Mouse (Mus musculus) spleen, embryonic (tissue): ENCODE results near the gene Rdh7.
"Not testable (repeated sequence)": the region's sequence is repeated elsewhere in the genome, so short reads cannot be mapped to it uniquely, and the experiment has no call there.

ENCODE experiments used
- CTCF ChIA-PET: fragments of 350-600 bp; sonication (Branson Sonifier 250); formaldehyde crosslinking; loops from one replicate; lab custom pipeline; 2022; lab: Charles Lee

Rdh7 gene

GRCm38 (mm10) chr10:127893163-127894022, 4.8 kb upstream of the Rdh7 start:
- CTCF ChIA-PET = not testable (repeated sequence)

- CTCF ChIA-PET = no interaction called here
These were observed 2.9 kb upstream of the Rdh7 start for GRCm38 (mm10) chr10:127891481-127891880.

GRCm38 (mm10) chr10:127886971-127887370, 1.6 kb downstream of the Rdh7 start:
- CTCF ChIA-PET = no interaction called here

DNA sequence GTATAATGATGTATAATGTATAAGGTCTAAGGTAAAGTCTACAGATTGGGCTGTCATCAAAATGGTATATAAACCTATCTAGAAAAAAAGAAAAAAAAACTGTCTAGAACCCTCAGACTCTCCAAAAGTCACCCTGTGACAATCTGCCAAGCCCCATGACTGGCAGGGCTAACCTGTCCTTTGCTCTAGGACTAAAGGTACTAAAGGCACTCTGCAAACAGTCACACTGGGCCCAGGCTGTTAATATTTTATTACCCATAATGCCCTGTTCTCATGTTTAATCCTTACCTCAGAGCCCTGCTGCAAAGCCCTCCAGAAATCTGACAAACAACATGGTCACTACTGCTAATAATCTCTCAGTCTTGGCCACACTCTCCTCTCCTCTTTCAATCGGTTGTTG, 2.1 kb downstream of the Rdh7 start:
- CTCF ChIA-PET = no interaction called here

DNA sequence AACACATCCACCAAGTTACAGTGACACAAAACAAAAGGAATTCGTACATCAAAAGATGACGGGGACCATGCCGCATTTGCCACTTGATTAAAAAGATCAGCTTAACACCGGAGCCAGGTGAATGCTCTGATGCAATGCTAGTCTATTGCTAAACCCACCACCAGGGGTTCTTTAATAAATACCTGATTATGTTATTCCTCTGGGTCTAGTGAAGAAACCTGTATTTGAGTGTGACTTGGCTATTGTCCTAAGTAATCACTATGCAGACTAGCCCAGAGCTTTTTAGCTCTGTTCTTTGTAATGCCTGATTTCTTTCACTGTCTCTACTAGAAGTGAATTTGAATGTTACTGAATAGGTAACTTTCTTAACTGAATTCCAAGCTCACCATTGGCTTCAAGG, 7.6 kb downstream of the Rdh7 start:
- CTCF ChIA-PET = no interaction called here

DNA sequence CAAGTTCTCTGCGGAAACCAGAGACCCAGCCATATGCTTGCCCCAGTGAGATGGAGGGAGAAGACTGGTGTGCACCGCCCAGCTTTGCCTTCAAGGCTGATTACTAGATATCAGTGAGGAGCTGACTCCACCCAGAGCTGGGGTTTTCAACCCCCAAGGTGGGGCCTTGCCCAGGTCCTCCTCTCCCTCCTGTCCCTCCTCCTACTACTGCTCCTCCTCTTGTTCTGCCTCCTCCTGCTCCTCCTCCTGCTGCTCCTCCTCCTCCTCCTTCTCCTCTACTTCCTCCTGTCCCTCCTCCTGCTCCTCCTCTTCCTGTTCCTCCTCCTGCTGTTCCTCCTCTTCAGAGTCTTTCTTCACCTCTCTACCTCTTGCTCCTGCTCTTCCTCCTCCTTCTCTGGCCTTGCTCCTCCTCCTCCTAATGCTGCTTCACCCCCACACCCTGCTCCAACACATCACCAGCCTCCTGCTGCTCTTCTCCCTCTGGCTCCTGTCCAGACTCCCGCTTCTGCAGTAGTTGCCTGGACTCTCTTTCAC, 9.4 kb downstream of the Rdh7 start:
- CTCF ChIA-PET = no interaction called here

DNA sequence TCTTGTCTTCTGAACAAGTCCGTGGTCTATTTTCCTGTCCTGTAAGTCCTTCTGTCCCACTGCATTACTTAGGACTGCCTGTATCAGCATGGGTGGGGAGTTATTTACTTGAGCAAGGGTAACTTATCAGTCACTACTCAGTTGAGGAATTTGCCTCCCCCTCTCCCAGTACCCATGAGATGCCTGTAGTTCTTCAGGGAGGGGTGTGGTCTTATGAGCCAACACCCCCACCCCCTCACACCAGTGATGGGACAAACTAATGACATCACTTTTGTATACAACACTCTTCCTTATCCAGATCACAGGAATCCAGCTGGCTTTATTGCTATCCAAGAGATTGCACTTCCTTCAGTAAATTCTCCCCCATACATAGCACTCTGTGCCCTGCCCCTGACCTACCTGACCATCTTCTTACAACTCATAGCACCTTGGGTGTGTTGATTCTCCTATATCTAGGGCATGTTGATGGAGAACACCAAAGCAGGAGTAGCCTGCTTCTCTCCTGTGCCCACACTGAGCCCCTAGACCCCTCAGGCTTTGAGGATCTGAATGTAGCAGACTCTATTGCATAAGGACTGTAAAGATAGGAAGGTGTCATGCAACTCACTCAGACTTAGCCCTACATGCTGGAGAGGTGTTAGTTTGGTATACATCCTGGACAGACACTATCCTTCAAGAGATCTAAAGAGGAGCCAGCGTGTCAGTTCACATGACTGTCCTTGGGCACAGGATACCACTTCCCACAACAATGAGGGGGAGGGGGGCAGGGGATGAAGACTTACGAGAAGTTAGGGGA, 10.2 kb downstream of the Rdh7 start:
- CTCF ChIA-PET = no interaction called here

DNA sequence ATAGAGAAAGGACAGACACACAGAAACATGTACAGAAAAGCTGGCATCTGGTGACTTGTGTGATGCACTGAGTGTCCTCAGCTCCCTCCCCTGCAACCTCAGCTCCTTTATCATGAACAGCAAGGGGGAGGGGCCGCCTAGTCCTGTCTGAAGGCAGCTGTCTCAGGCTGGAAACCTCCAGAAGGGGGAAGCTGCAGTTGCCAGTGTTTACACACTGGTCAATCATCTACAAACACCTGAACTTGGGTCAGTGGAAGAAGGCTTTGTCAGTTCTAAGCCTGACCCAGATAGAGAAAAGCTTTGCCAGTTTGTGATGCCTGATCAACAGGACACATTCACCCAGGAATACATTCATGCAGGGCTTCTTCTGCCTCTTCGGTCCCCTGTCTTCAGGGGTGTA, 10.9 kb downstream of the Rdh7 start:
- CTCF ChIA-PET = no interaction called here

DNA sequence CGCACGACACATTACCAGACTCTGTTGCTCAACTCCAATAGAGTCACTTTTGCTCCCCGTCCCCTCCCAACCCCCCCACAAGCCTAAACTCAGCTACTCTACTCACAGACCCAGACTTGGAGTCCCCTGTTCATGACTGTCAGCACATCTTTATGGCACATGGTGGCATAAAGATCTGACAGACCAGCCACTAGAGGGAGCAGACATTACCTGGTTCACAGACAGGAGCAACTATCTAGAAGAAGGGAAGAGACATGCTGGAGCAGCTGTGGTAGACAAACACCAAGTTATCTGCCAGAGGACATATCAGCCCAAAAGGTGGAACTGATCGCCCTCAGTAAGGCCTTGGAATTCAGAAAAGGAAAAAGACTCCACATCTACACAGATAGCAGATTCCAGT, 16.1 kb downstream of the Rdh7 start:
- CTCF ChIA-PET = no interaction called here

DNA sequence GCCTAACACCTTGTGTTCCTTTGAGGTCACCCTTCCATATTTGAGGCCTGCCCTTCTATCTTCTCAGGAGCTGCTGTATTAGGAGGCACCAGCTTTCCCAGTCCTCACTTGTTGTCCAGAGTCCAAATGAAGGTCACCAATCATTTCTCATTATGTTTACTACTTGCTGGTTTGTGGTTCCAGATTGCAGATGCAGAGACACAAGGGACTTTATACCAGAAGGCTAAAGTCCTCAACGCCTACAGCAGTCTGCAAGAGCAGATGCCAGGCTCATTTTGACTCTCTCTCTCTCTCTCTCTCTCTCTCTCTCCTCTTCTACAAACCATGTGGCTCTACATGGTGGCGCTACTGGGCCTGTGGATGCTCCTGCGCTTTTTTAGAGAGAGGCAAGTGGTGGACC, 22.4 kb downstream of the Rdh7 start, which contains the start of gene Rdh16f2:
Gene Rdh16f2, plus strand, starts transcription at position 243 of the 400 bp plus-strand sequence.
- CTCF ChIA-PET = no interaction called here

DNA sequence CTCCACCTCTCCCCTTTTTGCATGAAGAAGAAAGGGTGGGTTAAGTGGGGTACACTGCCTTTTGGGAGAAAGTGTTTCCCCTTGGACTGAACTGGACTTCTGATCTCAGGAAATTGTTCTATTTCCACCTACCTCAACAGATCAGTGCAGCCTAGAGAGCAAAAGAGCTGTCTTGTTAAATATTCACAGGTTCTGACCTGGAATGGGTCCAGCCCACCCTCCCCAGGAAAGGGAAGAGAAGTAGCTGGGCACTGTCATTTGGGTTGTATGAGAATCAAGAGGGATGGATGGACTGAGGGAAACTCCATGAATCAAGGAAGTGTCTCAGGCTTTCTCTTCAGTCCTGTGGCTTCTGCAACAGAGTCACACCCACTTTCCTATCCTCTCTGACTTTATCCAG, 23.7 kb downstream of the Rdh7 start:
- CTCF ChIA-PET = no interaction called here

GRCm38 (mm10) chr10:127856376-127856775, 32.2 kb downstream of the Rdh7 start:
- CTCF ChIA-PET = no interaction called here

GRCm38 (mm10) chr10:127849628-127850027, 39.0 kb downstream of the Rdh7 start, which contains the start of gene Rdh19:
Gene Rdh19 (plus strand): TSS chr10:127849928.
- CTCF ChIA-PET = no interaction called here

- CTCF ChIA-PET = no interaction called here
These were observed 40.5 kb downstream of the Rdh7 start for GRCm38 (mm10) chr10:127848089-127848488.

DNA sequence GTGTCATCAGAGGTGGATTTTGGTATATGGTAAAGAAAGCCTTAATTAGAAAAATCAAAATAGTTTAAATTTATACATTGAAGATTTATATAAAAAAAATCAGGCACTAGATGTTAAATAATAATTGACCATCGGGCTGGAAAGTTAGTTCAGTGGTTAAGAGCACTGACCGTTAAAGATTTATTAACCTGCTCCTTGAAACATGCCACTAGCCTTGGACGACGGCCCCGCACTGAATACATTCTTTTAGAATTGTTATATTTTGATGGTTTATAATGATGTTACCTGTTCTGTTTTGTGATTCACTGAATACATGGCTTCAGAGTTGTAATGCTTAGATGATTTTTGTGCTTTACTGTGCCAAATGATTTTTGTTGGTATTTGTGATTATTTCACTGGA, 42.7 kb downstream of the Rdh7 start:
- CTCF ChIA-PET = not testable (repeated sequence)

DNA sequence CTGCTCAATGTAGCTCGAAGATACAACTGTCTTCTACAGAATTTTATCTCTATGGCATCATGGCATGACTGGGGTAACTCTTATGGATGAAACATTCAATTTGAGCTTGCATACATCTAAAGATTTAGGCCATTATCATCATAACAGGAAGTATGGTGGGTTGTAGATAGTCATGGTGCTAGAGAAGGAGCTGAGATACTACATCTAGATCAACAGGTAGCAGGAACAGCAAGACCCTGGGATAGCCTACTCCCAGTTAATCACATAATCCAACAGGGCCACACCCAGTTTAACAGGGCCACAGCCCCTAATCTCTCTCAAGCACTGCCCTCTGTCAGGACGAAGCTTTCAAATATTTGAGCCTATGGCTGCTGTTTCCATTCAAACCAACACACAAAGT, 47.8 kb downstream of the Rdh7 start:
- CTCF ChIA-PET = no interaction called here

- CTCF ChIA-PET = no interaction called here
These were observed 50.1 kb downstream of the Rdh7 start for GRCm38 (mm10) chr10:127838539-127838938.

DNA sequence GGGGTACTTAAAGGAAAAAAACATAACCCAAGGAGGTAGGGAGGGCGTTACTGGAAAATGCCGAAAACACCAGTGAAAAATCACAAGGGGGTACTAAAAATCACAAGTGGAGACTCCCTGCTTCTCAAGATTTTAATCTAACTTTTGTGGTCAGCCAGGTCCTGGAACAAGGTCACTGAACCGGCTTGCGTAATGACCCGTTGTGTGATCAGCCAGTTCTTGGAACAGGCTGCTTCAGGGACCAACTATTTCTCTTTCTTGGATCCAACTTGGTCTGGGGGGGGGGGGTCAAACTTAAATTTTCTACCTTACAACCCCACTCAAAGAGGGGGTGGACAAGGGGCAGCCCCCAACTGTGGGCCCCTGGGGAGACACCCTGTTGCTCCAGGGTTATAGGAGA, 50.8 kb downstream of the Rdh7 start:
- CTCF ChIA-PET = not testable (repeated sequence)

DNA sequence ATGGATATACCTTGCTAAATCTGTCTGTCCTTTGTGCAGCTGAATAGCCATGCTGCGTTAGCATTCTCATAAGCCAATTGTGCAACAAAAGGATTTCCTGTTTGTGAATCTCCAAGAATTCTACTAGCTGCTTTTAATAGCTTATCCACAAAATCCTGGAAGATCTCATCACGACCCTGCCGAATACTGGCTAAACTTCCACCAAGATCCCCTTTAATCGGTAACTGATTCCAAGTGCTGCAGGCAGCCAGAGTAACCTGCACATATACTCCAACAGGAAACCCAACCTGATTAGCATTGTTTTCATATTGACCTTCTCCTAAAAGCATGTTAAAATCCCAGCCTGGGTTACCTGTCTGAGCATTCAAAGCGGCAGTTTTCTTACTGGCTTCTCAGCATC, 53.3 kb downstream of the Rdh7 start:
- CTCF ChIA-PET = no interaction called here

DNA sequence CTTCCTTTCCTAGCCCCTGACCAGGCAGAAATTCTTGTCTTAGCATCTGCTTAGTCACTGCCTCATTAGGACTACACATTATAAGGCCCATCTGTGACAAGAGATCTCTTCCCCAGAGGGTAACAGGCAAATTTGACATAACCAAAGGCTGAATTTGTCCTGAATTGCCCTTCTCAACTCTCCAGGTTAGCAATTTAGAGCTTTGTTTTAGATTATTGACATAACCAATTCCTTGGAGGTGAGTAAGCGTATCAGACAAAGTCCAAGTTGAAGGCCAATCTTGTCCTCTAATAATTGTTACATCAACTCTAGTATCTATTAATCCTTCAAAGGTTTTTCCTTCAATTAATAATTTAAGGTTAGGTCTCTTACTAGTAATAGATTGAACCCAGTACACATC, 54.4 kb downstream of the Rdh7 start:
- CTCF ChIA-PET = not testable (repeated sequence)
